Mouse (Mus musculus) stomach, postnatal 0 days (tissue): Measurements from ENCODE around the gene Habp2. TPM values are rescaled to one million over a fixed set of nuclear protein-coding genes. Genes with fewer than 3 reads are reported as not detected.
"Not testable (repeated sequence)": the region's sequence is repeated elsewhere in the genome, so short reads cannot be mapped to it uniquely, and the experiment has no call there.

Experiments used
- ATAC-seq: fragments of 200-750 bp; cut with Nextera tagmentation; 2 replicates; pipeline ENCODE4 v1.8.0; 2017; ENCODE audit not compliant: low FRiP score, low TSS enrichment
- DNase-seq: peaks from one replicate; pipeline ENCODE4 v3.0.0-alpha.2; 2016; ENCODE audit warnings: low spot score
- H3K27ac ChIP-seq: fragments of 300-500 bp; sonication (generic); replicated peaks from 2 replicates; pipeline ENCODE4 v1.5.1; 2014; ENCODE audit warnings: mild to moderate bottlenecking, control low read depth
- H3K27me3 ChIP-seq: fragments of 300-500 bp; sonication (generic); 2 replicates; pipeline ENCODE4 v1.6.1; 2014; ENCODE audit warnings: low read length; ENCODE audit not compliant: control insufficient read depth, insufficient read depth
- H3K36me3 ChIP-seq: fragments of 300-500 bp; sonication (generic); 2 replicates; pipeline ENCODE4 v1.6.1; 2014; ENCODE audit warnings: low read length, mixed read lengths; ENCODE audit not compliant: control insufficient read depth, insufficient read depth
- H3K4me1 ChIP-seq: fragments of 300-500 bp; sonication (generic); replicated peaks from 2 replicates; pipeline ENCODE4 v1.6.1; 2014; ENCODE audit warnings: antibody characterized with exemption; ENCODE audit not compliant: control insufficient read depth, insufficient read depth
- H3K4me2 ChIP-seq: fragments of 300-500 bp; sonication (generic); replicated peaks from 2 replicates; pipeline ENCODE4 v1.6.1; 2014; ENCODE audit warnings: low read depth, mild to moderate bottlenecking, control low read depth, moderate library complexity
- H3K4me3 ChIP-seq: fragments of 300-500 bp; sonication (generic); 2 replicates; pipeline ENCODE4 v1.5.1; 2014; ENCODE audit warnings: low read depth, low read length, control low read depth
- H3K9ac ChIP-seq: fragments of 300-500 bp; sonication (generic); 2 replicates; pipeline ENCODE4 v1.6.1; 2014; ENCODE audit warnings: mild to moderate bottlenecking, low read length, control low read depth, mixed read lengths
- H3K9me3 ChIP-seq: fragments of 300-500 bp; sonication (generic); 2 replicates; pipeline ENCODE4 v1.6.1; 2016; ENCODE audit warnings: low read length; ENCODE audit not compliant: control insufficient read depth
- CTCF ChIP-seq: IDR thresholded peaks from 2 replicates; pipeline ENCODE4 v1.5.1; 2016; ENCODE audit warnings: antibody characterized with exemption, low read depth, mild to moderate bottlenecking, moderate library complexity
- EP300 ChIP-seq: optimal IDR thresholded peaks from 2 replicates; pipeline ENCODE3; 2016; ENCODE audit warnings: antibody characterized with exemption
- WGBS: fragments of 180-500 bp; shearing (Covaris S2); extraction: QIAGEN DNeasy Blood & Tissue Kit; methylation state at CpG from one replicate; pipeline ENCODE4 v1.1.7; 2014; 5-methylcytosine and 5-hydroxymethylcytosine counted together
- polyA plus RNA-seq: library from polyadenylated mRNA; unstranded; fragments of >200 nt; fragmentation: Nextera tagmentation; extraction: Ambion mirVana; gene quantifications from 2 replicates; pipeline ENCODE4 v1.2.1, GENCODE M21; 2015

The Habp2 gene
- polyA plus RNA-seq, 1 experiment from 2014 or later: 28.9 TPM

GRCm38 (mm10) chr19:56356480-56357373 is 69.8 kb downstream of the Habp2 start:
- Histone ChIP-seq H3K27me3 (no peaks in the 10 kb centered on the region), H3K4me2 (peak overlapping the region; percentile 35; the same call in 1 of the 2 replicates), H3K36me3 (no peaks in the 10 kb centered on the region), H3K4me1 (no peaks in the 10 kb centered on the region), H3K9ac (no peak overlapping the region), H3K27ac (no peak overlapping the region), H3K4me3 (no peak overlapping the region), H3K9me3 (no peaks in the 10 kb centered on the region)
- no peak for TF ChIP-seq EP300
- TF ChIP-seq CTCF: peak; percentile 90
- ATAC-seq: peak; percentile 85
- 31% methylated on average over 17 of the region's 17 CpGs for WGBS
- peak; percentile 85 for DNase-seq

GRCm38 (mm10) chr19:56357374-56357708 is 70.4 kb downstream of the Habp2 start:
- H3K27ac ChIP-seq, H3K4me3 ChIP-seq, H3K36me3 ChIP-seq, DNase-seq, H3K4me2 ChIP-seq, H3K4me1 ChIP-seq, H3K27me3 ChIP-seq, H3K9me3 ChIP-seq, H3K9ac ChIP-seq: not testable (repeated sequence)
- WGBS: 55% methylated on average over 2 of the region's 2 CpGs
- peak; percentile 15; the same call in 1 of the 2 replicates for ATAC-seq

- H3K4me1 ChIP-seq: no peaks in the 10 kb centered on the region
- no peak overlapping the region for H3K9ac ChIP-seq
- no peak overlapping the region for H3K27ac ChIP-seq
- H3K9me3 ChIP-seq: no peaks in the 10 kb centered on the region
- H3K4me2 ChIP-seq: no peak overlapping the region
- 82% methylated on average over 2 of the region's 2 CpGs for WGBS
- no peak overlapping the region for H3K4me3 ChIP-seq
- no peak for ATAC-seq
- H3K27me3 ChIP-seq: no peaks in the 10 kb centered on the region
- DNase-seq: no peak
- H3K36me3 ChIP-seq: no peaks in the 10 kb centered on the region
- no peak for TF ChIP-seq CTCF
- TF ChIP-seq EP300: no peak
These were observed 72.0 kb downstream of the Habp2 start for GRCm38 (mm10) chr19:56358890-56359289.

- ATAC-seq (no peak), DNase-seq (no peak)
- peaks cover 3% of the 10 kb centered on the region; the same call in 1 of the 2 replicates for H3K4me1 ChIP-seq
- H3K27me3 ChIP-seq: no peaks in the 10 kb centered on the region
- no peaks in the 10 kb centered on the region for H3K36me3 ChIP-seq
- H3K4me2 ChIP-seq: peak overlapping the region; percentile 6; the same call in 1 of the 2 replicates
- H3K4me3 ChIP-seq: no peak overlapping the region
- TF ChIP-seq CTCF (peak; percentile 41), EP300 (peak; percentile 34)
- H3K9ac ChIP-seq: no peak overlapping the region
- H3K9me3 ChIP-seq: no peaks in the 10 kb centered on the region
- WGBS: 34% methylated on average over 15 of the region's 15 CpGs
- H3K27ac ChIP-seq: no peak overlapping the region
These were observed 77.0 kb downstream of the Habp2 start for GRCm38 (mm10) chr19:56363721-56364460.

GRCm38 (mm10) chr19:56364563-56364962 is 77.6 kb downstream of the Habp2 start:
- H3K27ac ChIP-seq: no peak overlapping the region

More at GRCm38 (mm10) chr19:56364563-56364962, 77.6 kb downstream of the Habp2 start:
- Histone ChIP-seq H3K4me2 (peak overlapping the region; percentile 6; the same call in 1 of the 2 replicates), H3K4me1 (peaks cover 3% of the 10 kb centered on the region; the same call in 1 of the 2 replicates), H3K36me3 (no peaks in the 10 kb centered on the region), H3K27me3 (no peaks in the 10 kb centered on the region), H3K9me3 (no peaks in the 10 kb centered on the region), H3K9ac (no peak overlapping the region), H3K4me3 (no peak overlapping the region)
- DNase-seq: no peak
- ATAC-seq: no peak; the same call in 1 of the 2 replicates
- TF ChIP-seq CTCF: no peak
- no peak for TF ChIP-seq EP300
- 50% methylated on average over 8 of the region's 8 CpGs for WGBS
